Mouse (Mus musculus) liver, embryonic 14.5 days (tissue): ENCODE results near the gene Lrmda. TPM values are rescaled to one million over a fixed set of nuclear protein-coding genes. Genes with fewer than 3 reads are reported as not detected.

Source experiments
- ATAC-seq: fragments of 200-750 bp; cut with Nextera tagmentation; 2 replicates; pipeline ENCODE4 v1.8.0; 2017; ENCODE audit warnings: moderate number of reproducible peaks, mild to moderate bottlenecking, moderate library complexity; ENCODE audit not compliant: insufficient read depth
- DNase-seq, 3 experiments: peaks; one replicate each; pipeline ENCODE4 v3.0.0-alpha.2; 2012 to 2013; ENCODE audit warnings: low read depth in 3 of 3, low spot score in 3 of 3
- H3K27ac ChIP-seq: fragments of 300-500 bp; sonication (generic); 2 replicates; pipeline ENCODE4 v1.5.1; 2014; ENCODE audit warnings: moderate library complexity, mild to moderate bottlenecking, control low read depth, inconsistent platforms
- H3K27me3 ChIP-seq: fragments of 300-500 bp; sonication (generic); 2 replicates; pipeline ENCODE4 v1.6.1; 2014; ENCODE audit warnings: mild to moderate bottlenecking, low read length, moderate library complexity; ENCODE audit not compliant: control insufficient read depth, insufficient read depth
- H3K36me3 ChIP-seq: fragments of 300-500 bp; sonication (generic); replicated peaks from 2 replicates; pipeline ENCODE4 v1.6.1; 2014; ENCODE audit warnings: low read depth; ENCODE audit not compliant: control insufficient read depth, insufficient read depth
- H3K4me1 ChIP-seq, 2 experiments: fragments of 200-500 bp in 1 of 2; fragments of 300-500 bp in 1 of 2; sonication (generic) in 1 of 2; replicated peaks; 2 replicates each; pipeline ENCODE4 v1.6.1; 2012 to 2014; ENCODE audit warnings: antibody characterized with exemption in 1 of 2, inconsistent platforms in 1 of 2, low read length in 1 of 2; ENCODE audit not compliant: control insufficient read depth in 2 of 2, insufficient read depth in 2 of 2
- H3K4me2 ChIP-seq: fragments of 300-500 bp; sonication (generic); 2 replicates; pipeline ENCODE4 v1.6.1; 2014; ENCODE audit warnings: low read depth, mild to moderate bottlenecking, control low read depth, moderate library complexity
- H3K4me3 ChIP-seq, 2 experiments: fragments of 200-500 bp in 1 of 2; fragments of 300-500 bp in 1 of 2; sonication (generic) in 1 of 2; 2 replicates each; pipeline ENCODE4 v1.5.1; 2012 to 2014; ENCODE audit warnings: low read depth in 2 of 2, low read length in 2 of 2, mild to moderate bottlenecking in 2 of 2, control low read depth in 1 of 2, inconsistent platforms in 1 of 2, moderate library complexity in 1 of 2; ENCODE audit not compliant: insufficient read depth in 1 of 2
- H3K9ac ChIP-seq: fragments of 300-500 bp; sonication (generic); replicated peaks from 2 replicates; pipeline ENCODE4 v1.6.1; 2014; ENCODE audit warnings: mild to moderate bottlenecking, control low read depth, moderate library complexity
- H3K9me3 ChIP-seq: fragments of 300-500 bp; sonication (generic); 2 replicates; pipeline ENCODE4 v1.6.1; 2016; ENCODE audit warnings: low read length, mixed read lengths; ENCODE audit not compliant: control insufficient read depth
- CTCF ChIP-seq: IDR thresholded peaks from 2 replicates; pipeline ENCODE4 v1.5.1; 2016; ENCODE audit warnings: antibody characterized with exemption, low read depth, control low read depth
- EP300 ChIP-seq: IDR thresholded peaks from 2 replicates; pipeline ENCODE4 v1.6.1; 2016; ENCODE audit warnings: antibody characterized with exemption, low read depth
- WGBS: fragments of 180-500 bp; shearing (Covaris S2); extraction: QIAGEN DNeasy Blood & Tissue Kit; methylation state at CpG from one replicate; pipeline ENCODE4 v1.1.7; 2014; ENCODE audit not compliant: insufficient replicate concordance; 5-methylcytosine and 5-hydroxymethylcytosine counted together
- polyA plus RNA-seq, 2 experiments: library from polyadenylated mRNA; depleted of rRNA in 1 of 2; stranded (reverse) in 1 of 2; unstranded in 1 of 2; fragments of >200 nt; fragmentation: Nextera tagmentation in 1 of 2; extraction: Ambion mirVana in 1 of 2; gene quantifications; 2 replicates each; pipeline versions ENCODE4 v1.2.1 to v1.2.3; 2012 to 2014

The Lrmda gene
- polyA plus RNA-seq, 2 experiments: 0.18 to 0.22 TPM

GRCm38 (mm10) chr14:22668711-22669110, 649.2 kb downstream of the Lrmda start:
- H3K9ac ChIP-seq: no peak overlapping the region
- no peak for ATAC-seq
- 53% methylated on average over 6 of the region's 6 CpGs for WGBS
- H3K36me3 ChIP-seq: no peaks in the 10 kb centered on the region
- H3K4me1 ChIP-seq: no peaks in the 10 kb centered on the region
- no peak overlapping the region for H3K4me2 ChIP-seq
- TF ChIP-seq CTCF (no peak), EP300 (no peak)
- H3K9me3 ChIP-seq: no peaks in the 10 kb centered on the region
- no peak for DNase-seq
- no peaks in the 10 kb centered on the region for H3K27me3 ChIP-seq
- no peak overlapping the region for H3K4me3 ChIP-seq
- H3K27ac ChIP-seq: no peak overlapping the region

GRCm38 (mm10) chr14:22673581-22673980, 654.1 kb downstream of the Lrmda start:
- no peaks in the 10 kb centered on the region for H3K27me3 ChIP-seq
- no peak overlapping the region for H3K27ac ChIP-seq
- no peaks in the 10 kb centered on the region for H3K4me1 ChIP-seq
- no peak overlapping the region for H3K9ac ChIP-seq
- no peak for TF ChIP-seq EP300
- no peak for TF ChIP-seq CTCF
- H3K4me3 ChIP-seq: no peak overlapping the region
- H3K9me3 ChIP-seq: no peaks in the 10 kb centered on the region
- no peak overlapping the region for H3K4me2 ChIP-seq
- no peaks in the 10 kb centered on the region for H3K36me3 ChIP-seq
- ATAC-seq (no peak), DNase-seq (no peak)
- 37% methylated on average over 5 of the region's 5 CpGs for WGBS

- ATAC-seq: no peak
- WGBS: 56% methylated on average over 5 of the region's 5 CpGs
- Histone ChIP-seq H3K27ac (no peak overlapping the region), H3K4me2 (no peak overlapping the region), H3K4me3 (no peak overlapping the region), H3K9me3 (no peaks in the 10 kb centered on the region), H3K27me3 (no peaks in the 10 kb centered on the region), H3K4me1 (no peaks in the 10 kb centered on the region), H3K36me3 (no peaks in the 10 kb centered on the region), H3K9ac (no peak overlapping the region)
- DNase-seq: no peak
- TF ChIP-seq CTCF (no peak), EP300 (no peak)
These were observed 659.6 kb downstream of the Lrmda start for GRCm38 (mm10) chr14:22679008-22679704.

GRCm38 (mm10) chr14:22679705-22680643, 660.5 kb downstream of the Lrmda start:
- ATAC-seq: no peak
- no peak for TF ChIP-seq CTCF
- no peak for TF ChIP-seq EP300
- no peaks in the 10 kb centered on the region for H3K9me3 ChIP-seq
- 63% methylated on average over 9 of the region's 9 CpGs for WGBS
- H3K27ac ChIP-seq: no peak overlapping the region
- no peak overlapping the region for H3K4me3 ChIP-seq
- no peak for DNase-seq
- H3K4me1 ChIP-seq: no peaks in the 10 kb centered on the region
- no peak overlapping the region for H3K4me2 ChIP-seq
- H3K9ac ChIP-seq: no peak overlapping the region
- no peaks in the 10 kb centered on the region for H3K27me3 ChIP-seq
- no peaks in the 10 kb centered on the region for H3K36me3 ChIP-seq

GRCm38 (mm10) chr14:22686886-22687285, 667.4 kb downstream of the Lrmda start:
- no peak for ATAC-seq

More at GRCm38 (mm10) chr14:22686886-22687285, 667.4 kb downstream of the Lrmda start:
- 51% methylated on average over 4 of the region's 4 CpGs for WGBS
- no peak for DNase-seq
- H3K36me3 ChIP-seq: no peaks in the 10 kb centered on the region
- no peak overlapping the region for H3K4me3 ChIP-seq
- no peaks in the 10 kb centered on the region for H3K4me1 ChIP-seq
- no peak for TF ChIP-seq EP300
- TF ChIP-seq CTCF: no peak
- H3K27ac ChIP-seq: no peak overlapping the region
- H3K9me3 ChIP-seq: no peaks in the 10 kb centered on the region
- H3K4me2 ChIP-seq: no peak overlapping the region
- no peak overlapping the region for H3K9ac ChIP-seq
- H3K27me3 ChIP-seq: no peaks in the 10 kb centered on the region
